Mouse (Mus musculus): ENCODE results near the gene Zmynd15.

DNA sequence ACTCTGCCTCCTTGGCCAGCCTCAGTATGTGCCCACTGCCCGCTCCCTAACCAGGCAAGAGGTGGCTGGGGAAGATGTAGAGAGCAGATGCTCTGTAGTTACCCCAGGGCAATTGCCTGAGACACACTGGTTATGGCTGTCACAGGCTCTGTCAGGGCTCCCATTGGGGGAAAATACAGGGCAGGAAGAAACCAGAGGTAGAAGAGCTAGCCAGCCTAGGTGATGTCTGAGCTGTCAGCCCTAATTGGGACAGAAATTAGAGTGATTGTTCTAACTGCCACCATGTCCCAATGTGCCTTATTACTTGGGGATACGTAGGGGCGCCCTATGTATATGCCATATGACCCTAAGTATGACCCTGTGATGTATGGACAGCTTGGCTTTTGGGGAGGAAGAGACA is 25.3 kb upstream of the Zmynd15 start:
- no peak for TF ChIP-seq CTCF (IDR thresholded peaks at IDR 0.05; ENCODE audit: low read depth, low read length)
- TF ChIP-seq POLR2A (IDR thresholded peaks at IDR 0.05; ENCODE audit: extremely low read depth, insufficient read depth, low read length): no peak
